Mouse (Mus musculus) adrenal gland, adult 10 weeks (tissue): ENCODE data around the gene Adgrg2. TPM values are rescaled to one million over a fixed set of nuclear protein-coding genes. Genes with fewer than 3 reads are reported as not detected.

Experiments
- polyA plus RNA-seq: library from polyadenylated mRNA; stranded (reverse); fragments of 350-450 nt; fragmentation: Illumina TruSeq; extraction: RNeasy Lipid Tissue Mini Kit (QIAGEN cat#74804); gene quantifications from one replicate; pipeline ENCODE4 v1.2.3, GENCODE M21; 2014; ENCODE audit warnings: low read depth, low replicate concordance

Adgrg2 gene
- polyA plus RNA-seq, result 10.9 TPM

GRCm38 (mm10) chrX:160390464-160390956 is at the start of gene Adgrg2:
Gene Adgrg2 (plus strand): TSS chrX:160390690.

DNA sequence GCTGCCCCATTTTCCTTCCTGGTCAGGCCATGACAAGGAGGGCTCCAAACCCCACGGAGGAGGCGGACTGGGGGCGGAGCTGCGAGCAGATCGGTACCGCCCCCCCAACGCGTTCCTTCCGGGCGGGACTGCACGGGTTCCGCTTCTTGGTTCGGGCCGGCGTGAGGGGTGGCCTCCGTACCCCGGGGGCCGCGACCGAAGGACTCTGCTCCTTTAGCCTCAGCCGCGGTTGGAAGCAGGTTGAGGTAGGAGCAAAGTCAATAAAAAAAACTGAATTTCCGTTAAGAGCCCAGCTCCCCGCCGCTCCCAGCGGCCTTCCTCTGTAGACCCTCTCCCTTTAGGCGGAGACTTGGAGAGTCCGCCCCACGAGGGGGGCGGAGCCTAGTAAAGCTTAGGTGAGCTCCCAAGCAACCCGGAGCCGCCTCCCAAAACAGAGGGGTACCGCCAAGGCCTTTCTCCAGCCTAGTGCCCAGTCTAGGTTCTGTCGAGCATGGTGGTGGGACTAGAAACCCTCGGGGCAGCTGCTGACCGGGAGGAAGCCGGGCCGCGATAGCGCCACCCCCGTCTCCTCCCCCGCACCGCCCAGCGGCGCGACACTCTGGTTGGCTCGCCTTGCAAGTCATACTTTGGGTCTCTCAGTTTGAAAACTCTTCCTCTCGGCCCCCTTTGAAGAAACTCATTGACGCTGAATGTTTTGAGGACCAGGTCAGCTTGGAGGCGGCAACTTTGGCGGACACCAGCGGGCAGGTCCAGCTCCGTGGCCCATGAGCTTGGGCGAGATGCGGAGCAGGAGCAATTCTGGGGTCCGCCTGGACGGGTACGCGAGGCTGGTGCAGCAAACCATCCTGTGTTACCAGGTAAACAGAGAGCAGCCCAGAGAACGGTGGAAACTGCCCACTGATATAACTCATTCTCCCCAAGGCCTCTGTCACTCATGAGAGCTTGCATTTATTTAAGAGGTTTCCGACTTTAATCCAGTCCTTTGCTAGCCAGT is 111.9 kb downstream of the Adgrg2 start, which contains the start of gene Phka2:
Gene Phka2, plus strand, starts transcription at position 119 of the 994 bp plus-strand sequence.

Other genes with a start within 250 kb of the Adgrg2 start
- gene Phka2, start 111.5 kb downstream of the Adgrg2 start, polyA plus RNA-seq, result 22.2 TPM